Mouse (Mus musculus): ENCODE measurements around the gene Kazn. TPM values are rescaled to one million over a fixed set of nuclear protein-coding genes. Genes with fewer than 3 reads are reported as not detected.

The Kazn gene
- total RNA-seq, 2 experiments from 2014 or later: not detected

Other genes starting within 250 kb of the Kazn start
- not detected in 2 replicates for gene Fhad1, start 224.3 kb downstream of the Kazn start, total RNA-seq (2015; ENCODE audit: low replicate concordance)
- gene Fhad1, start 224.3 kb downstream of the Kazn start, total RNA-seq (2017; ENCODE audit: low replicate concordance): 0.17 TPM in 1 of 2 replicates, not detected in the other
- 4.6 and 8.1 TPM in 2 replicates for gene Tmem51, start 155.1 kb downstream of the Kazn start, total RNA-seq (2015; ENCODE audit: low replicate concordance)
- 1.4 and 2.9 TPM in 2 replicates for gene Tmem51, start 155.1 kb downstream of the Kazn start, total RNA-seq (2017; ENCODE audit: low replicate concordance)